Mouse (Mus musculus) olfactory bulb, adult 2 months (tissue): ENCODE data around the gene Rbfox2. TPM values are rescaled to one million over a fixed set of nuclear protein-coding genes. Genes with fewer than 3 reads are reported as not detected.

Experiments used
- H3K27ac ChIP-seq: fragments of 200-500 bp; 2 replicates; pipeline ENCODE4 v1.5.1; 2012; ENCODE audit warnings: low read depth, low read length; ENCODE audit not compliant: insufficient read depth
- H3K4me1 ChIP-seq: fragments of 200-500 bp; 2 replicates; pipeline ENCODE4 v1.6.1; 2012; ENCODE audit warnings: low read length; ENCODE audit not compliant: control insufficient read depth, insufficient read depth
- H3K4me3 ChIP-seq: fragments of 200-500 bp; 2 replicates; pipeline ENCODE4 v1.5.1; 2012; ENCODE audit warnings: mild to moderate bottlenecking, low read depth, low read length, moderate library complexity; ENCODE audit not compliant: insufficient read depth
- CTCF ChIP-seq: fragments of 200-500 bp; IDR thresholded peaks from 2 replicates; pipeline ENCODE4 v1.5.1; 2012; ENCODE audit warnings: low read depth, mild to moderate bottlenecking, low read length, moderate library complexity; ENCODE audit not compliant: insufficient read depth
- POLR2A ChIP-seq: fragments of 200-500 bp; IDR thresholded peaks from 2 replicates; pipeline ENCODE4 v1.6.1; 2012; ENCODE audit warnings: mild to moderate bottlenecking, low read depth, low read length, moderate library complexity; ENCODE audit not compliant: insufficient read depth
- WGBS: fragments of 180-500 bp; shearing (Covaris S2); methylation state at CpG from one replicate; pipeline ENCODE4 v1.1.7; 2018; 5-methylcytosine and 5-hydroxymethylcytosine counted together
- polyA plus RNA-seq: library from polyadenylated mRNA; stranded (reverse); fragments of >200 nt; gene quantifications from 2 replicates; pipeline ENCODE4 v1.2.4, GENCODE M21; 2012; ENCODE audit warnings: low replicate concordance; ENCODE audit not compliant: missing spikeins, insufficient read depth, insufficient read length

Gene Rbfox2
- polyA plus RNA-seq, 1 experiment, result 46.1 TPM

DNA sequence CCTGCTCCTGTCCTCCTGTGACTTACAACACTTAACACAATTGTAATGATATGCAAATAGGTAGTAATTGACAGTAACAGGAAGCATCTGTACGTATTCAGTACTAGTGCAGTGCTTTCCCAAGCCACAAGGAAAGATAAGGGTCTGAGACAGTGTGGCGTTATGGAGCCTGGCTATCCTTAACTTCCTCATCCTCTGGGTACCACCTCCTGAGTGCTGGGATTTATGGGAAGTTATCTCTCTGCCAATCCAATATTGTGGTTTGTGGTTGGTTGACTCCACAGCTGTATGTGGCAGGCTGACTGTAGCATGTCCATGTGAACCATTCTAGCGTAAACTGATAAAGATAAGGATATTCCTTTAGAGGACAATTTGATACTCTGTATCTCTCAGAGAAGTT lies 266.0 kb downstream of the Rbfox2 start:
- WGBS, result 88% methylated on average over 3 of the region's 3 CpGs
- Histone ChIP-seq H3K27ac (no peak overlapping the region), H3K4me3 (no peak overlapping the region), H3K4me1 (peaks cover 31% of the 10 kb centered on the region)
- TF ChIP-seq CTCF (no peak), POLR2A (no peak)

DNA sequence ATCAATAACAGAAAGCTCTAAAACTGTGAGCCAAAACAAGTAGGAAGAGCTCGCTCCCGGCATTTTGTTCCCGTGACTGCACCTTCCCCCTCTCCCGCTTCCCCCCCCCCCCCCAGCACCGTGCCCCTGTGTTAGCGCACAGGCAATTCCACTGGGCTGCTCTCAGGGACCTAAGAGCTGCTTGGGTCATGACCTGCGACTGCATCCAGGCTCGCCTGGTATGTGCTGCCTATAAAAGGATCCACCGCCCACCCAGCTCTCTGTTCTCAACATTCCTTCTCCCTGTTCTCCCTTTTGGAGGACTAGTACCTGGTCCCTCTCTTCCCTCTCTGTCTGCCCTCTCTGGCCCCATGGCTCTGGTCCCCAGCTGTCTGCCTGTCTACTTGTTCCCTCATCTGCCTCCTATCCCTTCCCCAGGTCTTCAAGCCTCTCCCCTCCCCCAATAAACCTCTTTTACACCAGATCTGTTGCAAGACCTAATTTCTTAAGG lies 267.5 kb downstream of the Rbfox2 start:
- no peak overlapping the region for H3K4me3 ChIP-seq
- peaks cover 35% of the 10 kb centered on the region for H3K4me1 ChIP-seq
- no peak overlapping the region for H3K27ac ChIP-seq
- whole genome bisulfite sequencing, result 86% methylated on average over 9 of the region's 9 CpGs
- TF ChIP-seq POLR2A, result no peak

DNA sequence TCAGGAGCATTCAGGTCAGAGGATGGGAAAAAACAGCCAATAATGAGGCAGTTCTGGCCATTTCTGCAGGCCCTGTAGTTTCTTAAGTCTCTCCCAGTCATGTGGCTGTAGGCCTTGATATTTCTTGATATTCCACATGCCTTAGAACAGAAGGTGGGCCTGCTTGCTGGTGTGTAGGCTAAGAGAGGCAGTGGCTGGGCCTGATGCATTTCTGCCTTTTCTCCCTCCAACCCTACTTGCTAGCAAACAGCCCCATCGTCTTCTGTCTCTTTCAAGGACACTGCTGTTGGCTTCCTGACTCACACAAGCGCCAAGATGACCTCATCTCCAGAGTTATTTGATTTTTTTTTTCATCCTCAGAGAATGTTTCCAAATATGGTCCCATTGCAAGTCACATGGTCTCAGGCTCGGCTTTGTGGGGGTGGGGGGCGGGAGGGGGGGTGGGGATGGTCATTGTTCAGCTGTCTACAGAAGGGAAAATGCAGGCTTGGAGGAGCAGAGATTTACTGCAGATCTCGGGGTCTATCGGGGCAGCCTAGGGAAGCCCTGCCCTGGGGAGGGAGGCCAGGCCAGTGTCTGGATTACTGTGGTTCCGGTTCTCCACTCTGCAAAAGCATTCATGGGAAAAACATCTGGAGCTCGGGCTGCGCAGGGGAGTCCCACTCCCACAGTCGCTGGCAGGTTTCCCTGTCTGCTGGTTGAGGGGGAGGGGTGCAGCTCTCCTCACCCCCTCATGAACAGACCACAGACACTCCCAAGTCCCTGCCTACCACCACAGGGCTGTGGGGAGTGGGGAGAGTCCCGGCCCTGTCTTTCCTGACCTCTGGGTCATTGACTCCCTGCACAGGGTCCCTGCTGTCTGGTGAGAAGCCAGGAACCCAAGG lies 269.3 kb downstream of the Rbfox2 start:
- Histone ChIP-seq H3K27ac (peak overlapping the region; percentile 99), H3K4me1 (peaks cover 35% of the 10 kb centered on the region), H3K4me3 (no peak overlapping the region)
- TF ChIP-seq POLR2A (no peak), CTCF (no peak)
- WGBS, result 9% methylated on average over 11 of the region's 11 CpGs

DNA sequence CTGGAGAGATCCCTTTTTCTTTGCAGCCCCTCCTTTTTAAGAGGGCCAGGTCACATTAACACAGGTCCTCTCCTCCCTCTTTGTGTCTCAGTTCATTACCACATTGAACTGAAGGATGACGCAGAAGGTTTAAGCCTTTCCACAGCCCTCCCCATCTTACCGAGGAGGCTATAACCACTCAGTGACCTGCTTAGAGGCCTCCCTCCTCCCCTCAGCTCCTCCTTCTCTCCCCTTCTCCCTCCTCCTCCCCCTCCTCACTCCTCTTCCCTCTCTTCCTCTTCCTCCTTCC lies 269.9 kb downstream of the Rbfox2 start:
- Histone ChIP-seq H3K27ac (peak overlapping the region; percentile 99), H3K4me1 (peaks cover 35% of the 10 kb centered on the region), H3K4me3 (no peak overlapping the region)
- TF ChIP-seq POLR2A (no peak), CTCF (no peak)
- 20% methylated on average over 2 of the region's 2 CpGs for WGBS

DNA sequence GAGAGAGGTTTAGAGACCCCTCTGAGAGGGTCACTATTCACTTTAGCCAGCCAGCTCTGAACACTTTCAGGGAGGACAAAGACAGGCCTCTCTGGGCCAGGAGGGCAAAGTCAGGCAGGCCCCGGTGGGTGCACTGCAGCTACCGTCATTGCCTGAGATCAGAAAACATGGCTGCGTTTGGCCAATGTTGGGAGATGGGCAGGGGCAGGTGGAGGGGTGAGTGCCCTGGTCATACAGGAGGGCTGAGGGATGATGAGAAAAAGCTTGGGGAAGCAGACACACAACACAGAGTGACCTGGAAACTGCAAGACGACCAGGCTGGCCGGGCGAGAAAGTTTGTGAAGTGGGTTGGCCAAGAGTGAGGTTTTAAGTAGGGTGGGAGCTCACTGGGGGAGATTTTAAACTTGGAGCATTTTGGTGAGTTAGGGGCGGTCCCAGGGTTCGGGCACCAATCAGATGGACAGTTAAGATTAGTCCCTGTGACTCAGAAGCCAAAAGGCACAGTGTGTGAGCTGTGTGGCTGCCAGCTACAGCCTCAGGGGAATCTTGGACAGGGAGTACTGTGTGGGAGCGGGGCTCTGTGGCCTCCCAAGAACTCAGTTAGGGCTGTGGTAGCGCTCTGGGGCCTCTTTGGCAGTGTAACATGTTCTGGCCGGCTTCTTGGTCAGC lies 270.4 kb downstream of the Rbfox2 start:
- H3K27ac ChIP-seq, result peak overlapping the region; percentile 99
- TF ChIP-seq CTCF, result no peak
- TF ChIP-seq POLR2A, result no peak
- peaks cover 35% of the 10 kb centered on the region for H3K4me1 ChIP-seq
- no peak overlapping the region for H3K4me3 ChIP-seq
- WGBS, result 62% methylated on average over 11 of the region's 11 CpGs

DNA sequence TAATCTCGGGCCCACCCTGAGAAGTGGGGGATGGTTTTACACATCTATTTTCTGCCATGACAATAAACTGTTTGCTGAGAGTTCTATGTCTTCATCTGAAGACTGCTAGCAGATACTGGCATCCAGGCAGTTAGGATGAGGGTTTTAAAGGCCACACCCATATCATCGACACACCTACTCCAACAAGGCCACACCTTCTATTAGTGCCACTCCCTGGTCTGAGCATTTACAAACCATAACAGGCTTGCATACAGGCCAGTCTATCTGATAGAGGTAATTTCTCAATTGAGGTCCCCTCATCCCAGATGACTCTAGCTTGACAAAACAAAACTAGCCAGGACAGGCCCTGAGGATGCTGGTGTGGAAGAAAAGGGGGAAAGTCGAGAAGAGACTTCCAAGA lies 271.2 kb downstream of the Rbfox2 start:
- no peak overlapping the region for H3K4me3 ChIP-seq
- H3K4me1 ChIP-seq, result peaks cover 35% of the 10 kb centered on the region
- WGBS, result 84% methylated on average over 3 of the region's 3 CpGs
- TF ChIP-seq POLR2A (no peak), CTCF (no peak)
- peak overlapping the region; percentile 99 for H3K27ac ChIP-seq

DNA sequence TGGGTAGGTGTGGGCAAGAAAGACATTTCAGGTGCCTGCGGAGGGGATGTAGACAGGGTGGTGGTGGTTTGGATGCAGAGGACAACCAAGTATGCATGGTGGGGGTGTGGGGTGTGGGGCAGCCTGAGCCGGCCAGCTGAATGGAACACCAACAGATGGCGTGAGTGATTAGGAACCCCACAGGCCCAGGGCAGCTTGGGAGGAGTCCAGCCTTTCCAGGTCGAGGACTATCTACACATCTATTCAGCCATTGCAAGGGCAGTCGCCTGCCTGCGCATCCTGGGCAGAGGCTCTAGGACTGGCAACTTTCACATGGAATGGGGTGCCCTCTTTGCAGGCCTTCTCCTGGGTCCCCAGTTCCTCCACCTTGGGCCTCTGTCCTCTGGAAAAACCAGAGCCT lies 272.3 kb downstream of the Rbfox2 start:
- Histone ChIP-seq H3K4me3 (no peak overlapping the region), H3K27ac (no peak overlapping the region), H3K4me1 (peaks cover 38% of the 10 kb centered on the region)
- 76% methylated on average over 6 of the region's 6 CpGs for WGBS
- no peak for TF ChIP-seq POLR2A
- no peak for TF ChIP-seq CTCF

DNA sequence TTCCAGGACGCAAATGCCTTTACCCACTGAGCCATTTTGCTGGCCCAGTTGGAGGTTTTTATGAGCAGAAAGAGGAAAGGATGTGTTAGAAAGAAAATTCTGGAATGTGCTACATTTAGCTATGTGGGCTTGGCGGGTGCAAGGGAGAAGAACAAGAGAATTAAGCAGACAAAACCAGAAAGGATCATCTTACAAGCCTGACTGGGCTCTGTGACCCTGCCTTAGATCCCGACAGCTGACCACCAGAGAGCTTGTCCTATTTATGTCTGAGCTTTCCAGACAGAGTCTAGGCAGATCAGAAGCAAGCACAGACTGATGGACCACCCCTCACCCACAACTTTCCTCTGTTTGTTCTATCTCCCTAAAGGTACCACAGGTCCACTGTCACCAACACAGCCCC lies 275.5 kb downstream of the Rbfox2 start:
- Histone ChIP-seq H3K4me3 (no peak overlapping the region), H3K27ac (no peak overlapping the region), H3K4me1 (peaks cover 28% of the 10 kb centered on the region)
- 64% methylated on average over 3 of the region's 3 CpGs for WGBS
- no peak for TF ChIP-seq POLR2A
- TF ChIP-seq CTCF, result no peak

DNA sequence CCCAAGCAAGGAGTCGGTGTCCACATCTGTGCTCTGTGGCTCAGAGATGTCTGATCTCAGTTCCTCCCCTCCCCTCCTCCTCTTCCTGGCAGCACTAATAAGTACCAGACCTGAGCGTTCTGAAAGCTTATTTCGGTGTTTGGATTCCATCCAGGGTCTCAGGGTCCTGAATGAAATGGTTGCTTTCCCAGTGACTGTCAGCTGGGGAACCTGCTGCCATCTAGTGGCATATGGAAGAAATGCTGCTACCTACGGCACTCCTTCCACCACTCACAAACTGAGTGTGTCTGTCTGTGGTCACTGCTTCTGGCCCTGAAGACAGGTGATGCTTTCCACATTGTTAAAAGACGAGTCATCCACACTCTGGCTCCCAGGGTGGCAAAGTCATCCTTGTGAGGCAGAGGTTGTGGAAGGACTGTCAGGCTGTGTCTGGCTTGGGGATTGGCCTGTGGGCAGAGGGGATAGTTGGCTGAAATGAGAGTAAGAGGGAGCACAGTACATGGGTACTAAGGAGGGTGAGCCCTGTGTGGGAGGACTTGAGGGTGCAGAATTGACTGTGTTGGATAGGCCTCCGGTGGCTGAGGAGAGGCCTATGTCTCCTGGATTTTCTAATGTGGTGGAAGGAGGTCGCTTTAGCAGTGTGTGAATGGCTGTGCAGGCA lies 277.3 kb downstream of the Rbfox2 start:
- Histone ChIP-seq H3K4me1 (peaks cover 28% of the 10 kb centered on the region), H3K27ac (no peak overlapping the region), H3K4me3 (no peak overlapping the region)
- WGBS, result 22% methylated on average over 7 of the region's 7 CpGs
- TF ChIP-seq CTCF, result no peak; the same call in 1 of the 2 replicates
- TF ChIP-seq POLR2A, result no peak

Other genes starting within 250 kb of the Rbfox2 start
- not detected in 2 replicates for gene Apol7a, start 92.1 kb upstream of the Rbfox2 start, polyA plus RNA-seq
- gene Apol9a, start 104.1 kb upstream of the Rbfox2 start, polyA plus RNA-seq, result not detected in 2 replicates
- gene Apol7b, start 140.5 kb upstream of the Rbfox2 start, polyA plus RNA-seq, result not detected in 2 replicates
- gene Apol10a, start 170.0 kb upstream of the Rbfox2 start, polyA plus RNA-seq, result not detected in 2 replicates
- not detected in 2 replicates for gene Apol11a, start 201.3 kb upstream of the Rbfox2 start, polyA plus RNA-seq
- gene Apol7c, start 226.3 kb upstream of the Rbfox2 start, polyA plus RNA-seq, result not detected in 2 replicates